Mouse (Mus musculus) hindbrain, embryonic 16.5 days (tissue): ENCODE measurements at regions not wholly inside any gene's neighbourhood (a gene's known extent, or its start where the extent isn't known, plus 50 kb on each side); places are given as distances from the start of the nearest gene placed in this dataset.

Source experiments
- ATAC-seq: fragments of 200-750 bp; cut with Nextera tagmentation; 2 replicates; pipeline ENCODE4 v1.8.0; 2017; ENCODE audit warnings: moderate TSS enrichment, moderate library complexity
- H3K27ac ChIP-seq: fragments of 300-500 bp; sonication (generic); 2 replicates; pipeline ENCODE4 v1.5.1; 2014; ENCODE audit warnings: low read depth, mild to moderate bottlenecking, control low read depth, low read length, moderate library complexity
- H3K27me3 ChIP-seq: fragments of 300-500 bp; sonication (generic); replicated peaks from 2 replicates; pipeline ENCODE4 v1.6.1; 2014; ENCODE audit warnings: low read length; ENCODE audit not compliant: control insufficient read depth, insufficient read depth
- H3K36me3 ChIP-seq: fragments of 300-500 bp; sonication (generic); 2 replicates; pipeline ENCODE4 v1.6.1; 2014; ENCODE audit warnings: mild to moderate bottlenecking, low read length, moderate library complexity, mixed read lengths; ENCODE audit not compliant: control insufficient read depth, insufficient read depth
- H3K4me1 ChIP-seq: fragments of 300-500 bp; sonication (generic); 2 replicates; pipeline ENCODE4 v1.6.1; 2014; ENCODE audit warnings: low read depth, low read length; ENCODE audit not compliant: control insufficient read depth, insufficient read depth
- H3K4me2 ChIP-seq: fragments of 300-500 bp; sonication (generic); 2 replicates; pipeline ENCODE4 v1.6.1; 2014; ENCODE audit warnings: mild to moderate bottlenecking, low read length, control low read depth, moderate library complexity
- H3K4me3 ChIP-seq: fragments of 300-500 bp; sonication (generic); 2 replicates; pipeline ENCODE4 v1.5.1; 2014; ENCODE audit warnings: mild to moderate bottlenecking, low read length, control low read depth, moderate library complexity
- H3K9ac ChIP-seq: fragments of 300-500 bp; sonication (generic); 2 replicates; pipeline ENCODE4 v1.6.1; 2014; ENCODE audit warnings: low read depth, mild to moderate bottlenecking, control low read depth, low read length, moderate library complexity
- H3K9me3 ChIP-seq: fragments of 300-500 bp; sonication (generic); 2 replicates; pipeline ENCODE4 v1.6.1; 2014; ENCODE audit warnings: mild to moderate bottlenecking, low read length, moderate library complexity; ENCODE audit not compliant: control insufficient read depth
- WGBS: fragments of 180-500 bp; shearing (Covaris S2); extraction: QIAGEN DNeasy Blood & Tissue Kit; methylation state at CpG from one replicate; pipeline ENCODE4 v1.1.7; 2014; 5-methylcytosine and 5-hydroxymethylcytosine counted together

GRCm38 (mm10) chr1:34642304-34642893 lies 62.9 kb downstream of the Amer3 start:
- 34% methylated on average over 13 of the region's 13 CpGs for WGBS
- H3K4me1 ChIP-seq: no peaks in the 10 kb centered on the region
- no peaks in the 10 kb centered on the region for H3K9me3 ChIP-seq
- H3K4me3 ChIP-seq: no peak overlapping the region
- no peak overlapping the region for H3K27ac ChIP-seq
- no peaks in the 10 kb centered on the region for H3K27me3 ChIP-seq
- H3K4me2 ChIP-seq: no peak overlapping the region
- H3K36me3 ChIP-seq: no peaks in the 10 kb centered on the region
- peak; percentile 71 for ATAC-seq
- H3K9ac ChIP-seq: no peak overlapping the region

- no peak overlapping the region for H3K4me3 ChIP-seq
- no peak overlapping the region for H3K9ac ChIP-seq
- 89% methylated on average over 10 of the region's 10 CpGs for WGBS
- no peak overlapping the region for H3K4me2 ChIP-seq
- H3K36me3 ChIP-seq: no peaks in the 10 kb centered on the region
- ATAC-seq: no peak
- no peaks in the 10 kb centered on the region for H3K9me3 ChIP-seq
- H3K27me3 ChIP-seq: no peaks in the 10 kb centered on the region
- no peaks in the 10 kb centered on the region for H3K4me1 ChIP-seq
- no peak overlapping the region for H3K27ac ChIP-seq
These were observed 74.6 kb downstream of the Amer3 start for GRCm38 (mm10) chr1:34653963-34654644.

- H3K27ac ChIP-seq: no peak overlapping the region
- H3K27me3 ChIP-seq: no peaks in the 10 kb centered on the region
- H3K4me2 ChIP-seq: no peak overlapping the region
- no peak overlapping the region for H3K9ac ChIP-seq
- no peak overlapping the region for H3K4me3 ChIP-seq
- no peaks in the 10 kb centered on the region for H3K9me3 ChIP-seq
- no peaks in the 10 kb centered on the region for H3K4me1 ChIP-seq
- ATAC-seq: no peak
- no peaks in the 10 kb centered on the region for H3K36me3 ChIP-seq
These were observed 78.0 kb downstream of the Amer3 start for GRCm38 (mm10) chr1:34657481-34657880.

GRCm38 (mm10) chr1:34663875-34664547 lies 84.6 kb downstream of the Amer3 start:
- Histone ChIP-seq H3K27me3 (no peaks in the 10 kb centered on the region), H3K27ac (peak overlapping the region; percentile 89), H3K4me3 (no peak overlapping the region), H3K4me1 (peaks cover 6% of the 10 kb centered on the region; the same call in 1 of the 2 replicates), H3K4me2 (no peak overlapping the region), H3K36me3 (no peaks in the 10 kb centered on the region), H3K9me3 (no peaks in the 10 kb centered on the region), H3K9ac (no peak overlapping the region)
- WGBS: 56% methylated on average over 4 of the region's 4 CpGs
- peak; percentile 57 for ATAC-seq

- H3K9me3 ChIP-seq: no peaks in the 10 kb centered on the region
- no peak overlapping the region for H3K4me3 ChIP-seq
- H3K9ac ChIP-seq: no peak overlapping the region
- no peaks in the 10 kb centered on the region for H3K27me3 ChIP-seq
- H3K4me2 ChIP-seq: peak overlapping the region; percentile 27; the same call in 1 of the 2 replicates
- peak overlapping the region; percentile 89 for H3K27ac ChIP-seq
- peaks cover 6% of the 10 kb centered on the region; the same call in 1 of the 2 replicates for H3K4me1 ChIP-seq
- no peaks in the 10 kb centered on the region for H3K36me3 ChIP-seq
- WGBS: 31% methylated on average over 11 of the region's 11 CpGs
- peak; percentile 81 for ATAC-seq
These were observed 85.5 kb downstream of the Amer3 start for GRCm38 (mm10) chr1:34664816-34665511.

- Histone ChIP-seq H3K4me3 (no peak overlapping the region), H3K27ac (peak overlapping the region; percentile 78), H3K27me3 (no peaks in the 10 kb centered on the region), H3K9me3 (no peaks in the 10 kb centered on the region), H3K36me3 (no peaks in the 10 kb centered on the region), H3K4me1 (peaks cover 6% of the 10 kb centered on the region; the same call in 1 of the 2 replicates), H3K9ac (no peak overlapping the region), H3K4me2 (no peak overlapping the region)
- WGBS: 26% methylated on average over 5 of the region's 5 CpGs
- ATAC-seq: no peak; the same call in 1 of the 2 replicates
These were observed 86.0 kb downstream of the Amer3 start for GRCm38 (mm10) chr1:34665512-34665854.

- Histone ChIP-seq H3K9ac (no peak overlapping the region), H3K27ac (peak overlapping the region; percentile 78; the same call in 1 of the 2 replicates), H3K36me3 (no peaks in the 10 kb centered on the region), H3K9me3 (no peaks in the 10 kb centered on the region), H3K4me2 (peak overlapping the region; percentile 1; the same call in 1 of the 2 replicates), H3K4me3 (no peak overlapping the region), H3K27me3 (no peaks in the 10 kb centered on the region), H3K4me1 (peaks cover 6% of the 10 kb centered on the region; the same call in 1 of the 2 replicates)
- peak; percentile 90 for ATAC-seq
- WGBS: 23% methylated on average over 13 of the region's 13 CpGs
These were observed 86.8 kb downstream of the Amer3 start for GRCm38 (mm10) chr1:34666226-34666662.

GRCm38 (mm10) chr1:34677105-34677741 lies 97.8 kb downstream of the Amer3 start:
- Histone ChIP-seq H3K4me1 (peaks cover 13% of the 10 kb centered on the region), H3K27me3 (no peaks in the 10 kb centered on the region; the same call in 1 of the 2 replicates), H3K36me3 (no peaks in the 10 kb centered on the region), H3K27ac (no peak overlapping the region), H3K4me3 (no peak overlapping the region), H3K4me2 (peak overlapping the region; percentile 69), H3K9me3 (no peaks in the 10 kb centered on the region), H3K9ac (no peak overlapping the region)
- 0 out of 2 replicates have a peak, but pooled peaks have one; percentile 5 for ATAC-seq
- WGBS: 49% methylated on average over 12 of the region's 12 CpGs
